Comparison of ENCODE assay signal across 8 mouse cellular contexts in the genomic region with DNA sequence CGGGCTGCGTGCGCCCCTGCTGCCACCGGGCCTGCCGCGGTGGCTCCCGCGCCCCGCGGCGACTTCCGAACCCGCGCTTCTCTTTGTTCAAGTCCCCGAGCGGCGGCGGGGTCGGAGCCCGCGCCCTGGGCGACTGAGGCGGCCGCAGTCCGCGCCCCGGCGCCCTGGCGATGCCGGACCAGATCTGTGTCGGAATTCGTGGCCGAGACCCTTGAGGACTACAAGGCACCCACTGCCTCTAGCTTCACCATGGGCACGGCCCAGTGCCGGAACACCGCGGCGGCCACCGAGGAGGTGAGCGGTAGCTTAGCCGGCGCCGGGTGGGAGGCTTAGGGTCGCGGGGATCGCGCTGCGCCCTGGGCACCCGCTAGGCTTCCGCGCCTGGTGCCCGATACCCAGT. TPM values are rescaled to one million over a fixed set of nuclear protein-coding genes. Genes with fewer than 3 reads are reported as not detected.
DNase-seq lines count a peak whose midpoint lies in the region; ATAC-seq and TF ChIP-seq lines count a peak whose summit lies in the region.
"Not testable (repeated sequence)": the region's sequence is repeated elsewhere in the genome, so short reads cannot be mapped to it uniquely, and the experiment has no call there.

No protein-coding gene starts in this region.

- not testable (repeated sequence) for H3K27ac ChIP-seq in ES-E14 (ENCODE audit: insufficient read depth, low read depth, low read length, poor library complexity, severe bottlenecking); lung, postnatal 0 days (ENCODE audit: low read length); testis, adult 2 months (ENCODE audit: control insufficient read depth, insufficient read depth, low read depth, low read length)
- H3K27ac ChIP-seq in hindbrain, embryonic 14.5 days: 0 out of 2 replicates have a peak overlapping the region, but pooled peaks have one; percentile 32
- H3K27ac ChIP-seq in limb, embryonic 10.5 days: peak overlapping the region; percentile 83

- peak overlapping the region; percentile 59 to 72; a peak in 3 of 4 replicates for H3K4me3 ChIP-seq in ES-E14 (ENCODE audit: insufficient read depth in 1 of 2, low read depth in 1 of 2, low read length in 2 of 2, poor library complexity in 1 of 2, severe bottlenecking in 1 of 2)
- H3K4me3 ChIP-seq in hindbrain, embryonic 14.5 days (replicated peaks; ENCODE audit: low read length): peak overlapping the region; percentile 41
- peak overlapping the region; percentile 60 for H3K4me3 ChIP-seq in limb, embryonic 10.5 days
- peak overlapping the region; percentile 35 for H3K4me3 ChIP-seq in lung, postnatal 0 days (ENCODE audit: low read depth, low read length)
- peak overlapping the region; percentile 66 for H3K4me3 ChIP-seq in testis, adult 2 months (ENCODE audit: control insufficient read depth, low read depth, low read length)

- not testable (repeated sequence) for H3K27me3 ChIP-seq in hindbrain, embryonic 14.5 days (ENCODE audit: control insufficient read depth, insufficient read depth, low read length); limb, embryonic 10.5 days (ENCODE audit: low read depth, poor library complexity, severe bottlenecking); lung, postnatal 0 days (replicated peaks; ENCODE audit: insufficient read depth, low read length); testis, adult 2 months (ENCODE audit: control insufficient read depth, insufficient read depth, low read length)

- TF ChIP-seq EP300 in lung, postnatal 0 days (IDR thresholded peaks at IDR 0.05): not testable (repeated sequence)

- H3K4me2 ChIP-seq in hindbrain, embryonic 14.5 days (replicated peaks): peak overlapping the region; percentile 46
- H3K4me2 ChIP-seq in lung, postnatal 0 days (replicated peaks; ENCODE audit: low read depth, low read length): peak overlapping the region; percentile 48

- H3K9me3 ChIP-seq in ES-E14 (ENCODE audit: control insufficient read depth, insufficient read depth, low read depth, low read length); hindbrain, embryonic 14.5 days (ENCODE audit: control insufficient read depth, low read length); limb, embryonic 10.5 days (replicated peaks); lung, postnatal 0 days (ENCODE audit: low read length): not testable (repeated sequence)

- in situ Hi-C loops in ES-E14 (cut with MboI; ENCODE audit: low sequenced_read_pairs in 2 of 2, unreplicated experiment in 2 of 2): not testable (repeated sequence)

- H3K36me3 ChIP-seq in ES-E14 (ENCODE audit: control insufficient read depth, insufficient read depth, low read length, poor library complexity, severe bottlenecking); hindbrain, embryonic 14.5 days (replicated peaks; ENCODE audit: control insufficient read depth, insufficient read depth); limb, embryonic 10.5 days; lung, postnatal 0 days (ENCODE audit: insufficient read depth, low read length); testis, adult 2 months (ENCODE audit: control insufficient read depth, insufficient read depth, low read length): not testable (repeated sequence)

- DNase-seq in ES-E14 (ENCODE audit: low read depth, low spot score): not testable (repeated sequence)
- peak; percentile 27 for DNase-seq in embryo, embryonic 9.5 days (ENCODE audit: extremely low spot score)
- DNase-seq in gastrocnemius, postnatal 10 days: peak; percentile 6
- peak; percentile 23 for DNase-seq in hindbrain, embryonic 14.5 days (ENCODE audit: low spot score)
- peak; percentile 53 for DNase-seq in limb, embryonic 10.5 days (ENCODE audit: low spot score)
- peak; percentile 3 for DNase-seq in lung, postnatal 0 days (ENCODE audit: low spot score)
- peak; percentile 3 for DNase-seq in ovary, postnatal 10 days (ENCODE audit: low spot score)

- under 1% methylated on average over 36 of the region's 52 CpGs for WGBS in hindbrain, embryonic 14.5 days
- WGBS in limb, embryonic 10.5 days: under 1% methylated on average over 52 of the region's 52 CpGs
- WGBS in lung, postnatal 0 days: under 1% methylated on average over 42 of the region's 52 CpGs

- not testable (repeated sequence) for H3K4me1 ChIP-seq in ES-E14 (ENCODE audit: control insufficient read depth in 2 of 2, insufficient read depth in 2 of 2, low read length in 2 of 2, poor library complexity in 1 of 2); hindbrain, embryonic 14.5 days (replicated peaks; ENCODE audit: control insufficient read depth, insufficient read depth, low read length); limb, embryonic 10.5 days; lung, postnatal 0 days (ENCODE audit: insufficient read depth, low read depth, low read length); testis, adult 2 months (ENCODE audit: control insufficient read depth, insufficient read depth, low read length)

- TF ChIP-seq CTCF in lung, postnatal 0 days (IDR thresholded peaks at IDR 0.05); testis, adult 2 months (IDR thresholded peaks at IDR 0.05; ENCODE audit: control insufficient read depth, insufficient read depth, insufficient replicate concordance, low read depth, low read length): not testable (repeated sequence)

- H3K9ac ChIP-seq in ES-E14 (ENCODE audit: insufficient read depth, low read depth, low read length, poor library complexity, severe bottlenecking): peak overlapping the region; percentile 74
- H3K9ac ChIP-seq in hindbrain, embryonic 14.5 days: peak overlapping the region; percentile 57
- H3K9ac ChIP-seq in lung, postnatal 0 days (replicated peaks; ENCODE audit: low read depth): not testable (repeated sequence)

- ATAC-seq in hindbrain, embryonic 14.5 days (ENCODE audit: low FRiP score); lung, postnatal 0 days: not testable (repeated sequence)

- not testable (repeated sequence) for TF ChIP-seq POLR2A in testis, adult 2 months (IDR thresholded peaks at IDR 0.05; ENCODE audit: control insufficient read depth, low read depth, low read length)

RNA-seq across cellular contexts. Expression of a gene that starts 0.3 kb away (rescaled TPM):
- total RNA-seq in ES-E14 (2012; rRNA removed): 6.8 and 8.0 TPM in 2 replicates
- 10 to 100 TPM; 10.1 to 12.3 TPM for total RNA-seq in gastrocnemius, postnatal 10 days (2021)
- polyA plus RNA-seq in hindbrain, embryonic 14.5 days (2014; fragmentation: Nextera tagmentation; extraction: Ambion mirVana): 15.9 and 17.7 TPM in 2 replicates
- polyA plus RNA-seq in limb, embryonic 10.5 days (2016; fragmentation: Nextera tagmentation; extraction: Ambion mirVana): 15.1 and 18.7 TPM in 2 replicates
- 6.3 and 6.4 TPM in 2 replicates for polyA plus RNA-seq in lung, postnatal 0 days (2015; fragmentation: Nextera tagmentation; extraction: Ambion mirVana)
- polyA plus RNA-seq in testis, adult 2 months (2012; rRNA removed): 0.77 and 0.78 TPM in 2 replicates
